Comparison of ENCODE assay signal across 8 mouse cellular contexts in the genomic region with DNA sequence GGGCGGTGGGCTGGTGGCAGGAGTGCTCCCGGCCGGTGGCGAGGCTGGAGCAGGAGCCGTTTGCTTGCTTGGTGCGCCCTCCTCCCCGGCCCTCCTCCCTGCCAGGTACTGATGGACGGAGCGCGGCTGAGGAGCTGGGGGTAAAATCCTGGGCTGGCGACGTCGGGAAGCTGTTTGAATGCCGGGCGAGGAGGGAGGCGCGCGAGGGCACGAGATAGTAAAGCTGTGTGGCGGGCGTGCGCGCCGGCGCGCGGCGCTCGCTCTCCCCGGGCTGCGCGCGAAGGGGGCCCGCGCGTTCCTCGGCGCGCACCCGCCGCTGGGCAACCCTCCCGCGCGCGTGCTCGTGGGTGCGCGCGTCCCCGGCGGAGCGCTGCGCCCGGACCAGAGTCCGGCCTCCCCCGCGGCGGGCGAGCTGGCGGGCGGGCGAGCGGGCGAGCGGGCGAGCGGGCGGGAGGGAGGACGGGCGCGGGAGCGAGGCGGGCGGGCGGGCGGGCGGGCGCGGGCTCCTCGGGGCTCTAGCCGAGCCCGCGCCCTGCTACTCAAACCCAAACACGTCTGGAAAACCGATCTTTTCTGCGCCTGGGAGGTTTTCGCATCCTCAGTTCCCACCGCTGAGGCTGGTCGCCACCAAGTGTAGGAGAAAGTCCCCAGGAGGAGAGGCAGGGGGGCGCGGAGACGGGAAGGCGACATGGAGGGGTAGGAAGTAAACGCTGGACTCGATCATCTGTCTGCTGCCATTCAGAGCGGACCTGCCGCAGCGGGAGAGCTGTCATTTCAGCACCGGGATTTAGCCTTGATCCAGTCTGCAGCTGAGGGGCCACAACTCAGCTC. TPM values are rescaled to one million over a fixed set of nuclear protein-coding genes. Genes with fewer than 3 reads are reported as not detected.
DNase-seq lines count a peak whose midpoint lies in the region; ATAC-seq and TF ChIP-seq lines count a peak whose summit lies in the region.

No protein-coding gene starts in this region.

- H3K27me3 ChIP-seq in E14TG2a.4 (ENCODE audit: insufficient read depth, low read length) = peaks cover 26% of the 10 kb centered on the region
- H3K27me3 ChIP-seq in embryonic facial prominence, embryonic 14.5 days (replicated peaks; ENCODE audit: control insufficient read depth, insufficient read depth, low read length) = peaks cover 36% of the 10 kb centered on the region
- no peaks in the 10 kb centered on the region for H3K27me3 ChIP-seq in hindbrain, embryonic 14.5 days (ENCODE audit: control insufficient read depth, insufficient read depth, low read length)
- H3K27me3 ChIP-seq in midbrain, postnatal 0 days (ENCODE audit: insufficient read depth, low read length) = no peaks in the 10 kb centered on the region

- 0% methylated on average over 19 of the region's 99 CpGs for WGBS in embryonic facial prominence, embryonic 14.5 days
- WGBS in hindbrain, embryonic 14.5 days = under 1% methylated on average over 61 of the region's 99 CpGs
- 0% methylated on average over 37 of the region's 99 CpGs for WGBS in midbrain, postnatal 0 days

- DNase-seq in ZHBTc4 (ENCODE audit: low read depth, low spot score) = peak; percentile 89
- DNase-seq in embryonic facial prominence, embryonic 14.5 days (ENCODE audit: low spot score) = peak; percentile 82
- DNase-seq in hindbrain, embryonic 14.5 days (ENCODE audit: low spot score) = peak; percentile 87
- peak; percentile 51 to 74 for DNase-seq in left cerebral cortex, adult 8-10 months (ENCODE audit: low spot score in 2 of 2)
- peak; percentile 88 for DNase-seq in midbrain, postnatal 0 days (ENCODE audit: low spot score)
- DNase-seq in yolk sac, embryonic 10.5 days (ENCODE audit: low spot score) = peak; percentile 46
- no peak for DNase-seq in urinary bladder, postnatal 4 days (ENCODE audit: low spot score in 2 of 2)

- no peak for TF ChIP-seq CTCF in E14TG2a.4 (conservative IDR thresholded peaks at IDR 0.05; ENCODE audit: low read length)
- TF ChIP-seq CTCF in midbrain, postnatal 0 days (IDR thresholded peaks at IDR 0.05) = no peak

- H3K4me3 ChIP-seq in E14TG2a.4 (replicated peaks; ENCODE audit: low read length) = peak overlapping the region; percentile 81
- H3K4me3 ChIP-seq in embryonic facial prominence, embryonic 14.5 days (ENCODE audit: low read depth, low read length) = peak overlapping the region; percentile 59
- H3K4me3 ChIP-seq in hindbrain, embryonic 14.5 days (replicated peaks; ENCODE audit: low read length) = peak overlapping the region; percentile 64
- H3K4me3 ChIP-seq in midbrain, postnatal 0 days (ENCODE audit: low read depth, low read length) = peak overlapping the region; percentile 67

- H3K9me3 ChIP-seq in E14TG2a.4 (ENCODE audit: low read length) = no peaks in the 10 kb centered on the region
- no peaks in the 10 kb centered on the region for H3K9me3 ChIP-seq in embryonic facial prominence, embryonic 14.5 days (ENCODE audit: control insufficient read depth, low read length)
- no peaks in the 10 kb centered on the region for H3K9me3 ChIP-seq in hindbrain, embryonic 14.5 days (ENCODE audit: control insufficient read depth, low read length)
- H3K9me3 ChIP-seq in midbrain, postnatal 0 days (ENCODE audit: low read length) = no peaks in the 10 kb centered on the region

- H3K4me2 ChIP-seq in embryonic facial prominence, embryonic 14.5 days (ENCODE audit: low read depth, low read length) = peak overlapping the region; percentile 88
- peak overlapping the region; percentile 75 for H3K4me2 ChIP-seq in hindbrain, embryonic 14.5 days (replicated peaks)
- H3K4me2 ChIP-seq in midbrain, postnatal 0 days (ENCODE audit: low read depth, low read length, poor library complexity, severe bottlenecking) = peak overlapping the region; percentile 54

- H3K27ac ChIP-seq in embryonic facial prominence, embryonic 14.5 days (replicated peaks; ENCODE audit: low read depth, low read length) = no peak overlapping the region
- peak overlapping the region; percentile 94 for H3K27ac ChIP-seq in hindbrain, embryonic 14.5 days
- peak overlapping the region; percentile 88 for H3K27ac ChIP-seq in midbrain, postnatal 0 days (ENCODE audit: low read depth, low read length)

- peaks cover 13% of the 10 kb centered on the region; the same call in 1 of the 2 replicates for H3K4me1 ChIP-seq in E14TG2a.4 (replicated peaks; ENCODE audit: low read depth, low read length)
- no peaks in the 10 kb centered on the region for H3K4me1 ChIP-seq in embryonic facial prominence, embryonic 14.5 days (ENCODE audit: control insufficient read depth, insufficient read depth, low read length)
- peaks cover 34% of the 10 kb centered on the region for H3K4me1 ChIP-seq in hindbrain, embryonic 14.5 days (replicated peaks; ENCODE audit: control insufficient read depth, insufficient read depth, low read length)
- H3K4me1 ChIP-seq in midbrain, postnatal 0 days (ENCODE audit: insufficient read depth, low read length) = no peaks in the 10 kb centered on the region

- ATAC-seq in embryonic facial prominence, embryonic 14.5 days (ENCODE audit: low read depth) = peak; percentile 84
- ATAC-seq in hindbrain, embryonic 14.5 days (ENCODE audit: low FRiP score) = peak; percentile 88
- peak; percentile 81 for ATAC-seq in midbrain, postnatal 0 days (ENCODE audit: low FRiP score)

- H3K36me3 ChIP-seq in E14TG2a.4 (ENCODE audit: insufficient read depth, low read length) = no peaks in the 10 kb centered on the region
- no peaks in the 10 kb centered on the region for H3K36me3 ChIP-seq in embryonic facial prominence, embryonic 14.5 days (ENCODE audit: control insufficient read depth, insufficient read depth, low read length)
- no peaks in the 10 kb centered on the region for H3K36me3 ChIP-seq in hindbrain, embryonic 14.5 days (replicated peaks; ENCODE audit: control insufficient read depth, insufficient read depth)
- no peaks in the 10 kb centered on the region for H3K36me3 ChIP-seq in midbrain, postnatal 0 days (ENCODE audit: insufficient read depth, low read length)

- peak overlapping the region; percentile 65 for H3K9ac ChIP-seq in embryonic facial prominence, embryonic 14.5 days (ENCODE audit: low read depth, low read length)
- peak overlapping the region; percentile 78 for H3K9ac ChIP-seq in hindbrain, embryonic 14.5 days
- peak overlapping the region; percentile 79 for H3K9ac ChIP-seq in midbrain, postnatal 0 days (replicated peaks; ENCODE audit: low read length, poor library complexity, severe bottlenecking)

RNA-seq across cellular contexts. Expression of gene Adgrb3, which starts 0.6 kb away (rescaled TPM):
- 2.9 and 3.4 TPM in 2 replicates for polyA plus RNA-seq in embryonic facial prominence, embryonic 14.5 days (2014; fragmentation: Nextera tagmentation; extraction: Ambion mirVana)
- 62.0 and 68.3 TPM in 2 replicates for polyA plus RNA-seq in hindbrain, embryonic 14.5 days (2014; fragmentation: Nextera tagmentation; extraction: Ambion mirVana)
- total RNA-seq in left cerebral cortex, adult 8-10 months (2022) = 100 to 1,000 TPM in 2 of 4 experiments, 10 to 100 TPM in 2; 96.1 to 108 (median 99.1) TPM
- 90.7 and 110 TPM in 2 replicates for total RNA-seq in midbrain, postnatal 0 days (2014; rRNA removed)
- polyA plus RNA-seq in midbrain, postnatal 0 days (2015; fragmentation: Nextera tagmentation; extraction: Ambion mirVana) = 54.6 and 55.8 TPM in 2 replicates

Comparison
In these comparisons a context has a peak if more than half of its experiments do, and no peak if none do; other contexts are left out.
1. DNase-seq: peak in ZHBTc4 (single experiment), embryonic facial prominence, embryonic 14.5 days (single experiment), hindbrain, embryonic 14.5 days (single experiment), left cerebral cortex, adult 8-10 months (2 of 2), midbrain, postnatal 0 days (single experiment) and yolk sac, embryonic 10.5 days (single experiment); none in urinary bladder, postnatal 4 days (0 of 2).
2. RNA of gene Adgrb3, which starts 0.6 kb away (polyA plus RNA-seq): 62.0 to 68.3 TPM in hindbrain, embryonic 14.5 days and 54.6 to 55.8 TPM in midbrain, postnatal 0 days; 2.9 to 3.4 TPM in embryonic facial prominence, embryonic 14.5 days; every median in the first group is over 10 times any median in the second.
3. Peak in every context shown above with its lines, with median percentiles within 50 percentile points of each other: H3K4me3 ChIP-seq, ATAC-seq, H3K4me2 ChIP-seq and H3K9ac ChIP-seq.